Mouse (Mus musculus) left cerebral cortex, adult 2 months (tissue): ENCODE measurements around the gene Mgst3. TPM values are rescaled to one million over a fixed set of nuclear protein-coding genes. Genes with fewer than 3 reads are reported as not detected.

Experiments
- DNase-seq, 2 experiments: peaks; one replicate each; pipeline ENCODE4 v3.0.0; 2021 to 2022; ENCODE audit warnings: low spot score in 2 of 2, mixed read lengths in 1 of 2; ENCODE audit errors: extremely low spot score in 1 of 2
- H3K27ac ChIP-seq: fragments of 200-600 bp; 2 replicates; pipeline ENCODE4 v1.8.1; 2022
- H3K4me3 ChIP-seq: fragments of 200-600 bp; 2 replicates; pipeline ENCODE4 v1.8.1; 2022
- CTCF ChIP-seq: fragments of 200-600 bp; IDR thresholded peaks from 2 replicates; pipeline ENCODE4 v1.8.1; 2022; ENCODE audit warnings: antibody characterized with exemption, mild to moderate bottlenecking, moderate library complexity
- intact Hi-C: fragments of 180-260 bp; cut with DNase I; formaldehyde crosslinking; loops from one replicate; pipeline ENCODE4 v1.15.1; 2025
- total RNA-seq, 2 experiments: library from RNA; stranded (reverse); gene quantifications; 2 replicates each; pipeline ENCODE4 v1.2.3; 2021

The Mgst3 gene
- total RNA-seq, 2 experiments from 2014 or later = 93.9 to 94.5 TPM

- no peak for DNase-seq
- no peak for TF ChIP-seq CTCF
- no peak overlapping the region for H3K4me3 ChIP-seq
- intact Hi-C loops = loop anchor here (5.0 kb wide), 1 partner anchor 510 kb away; no protein-coding TSS in a partner anchor
- no peak overlapping the region for H3K27ac ChIP-seq
Observed at GRCm38 (mm10) chr1:167411991-167412715, 18.5 kb upstream of the Mgst3 start.

- DNase-seq = no peak
- Histone ChIP-seq H3K4me3 (no peak overlapping the region), H3K27ac (no peak overlapping the region)
- TF ChIP-seq CTCF = no peak
- intact Hi-C loops = no loop called here
Observed at GRCm38 (mm10) chr1:167409601-167410000, 16.0 kb upstream of the Mgst3 start.

- H3K27ac ChIP-seq = no peak overlapping the region
- intact Hi-C loops = no loop called here
- H3K4me3 ChIP-seq = no peak overlapping the region
- DNase-seq = no peak
- TF ChIP-seq CTCF = no peak
Observed at GRCm38 (mm10) chr1:167405237-167405636, 11.6 kb upstream of the Mgst3 start.

- peak overlapping the region; percentile 75 for H3K4me3 ChIP-seq
- peak overlapping the region; percentile 82 for H3K27ac ChIP-seq
- no peak for TF ChIP-seq CTCF
- intact Hi-C loops = loop anchor here (5.0 kb wide), 1 partner anchor 171 kb away; no protein-coding TSS in a partner anchor
- DNase-seq = no peak
Observed at GRCm38 (mm10) chr1:167393281-167393680, 360 bp downstream of the Mgst3 start.

- intact Hi-C loops = loop anchor here (5.0 kb wide), 1 partner anchor 170 kb away; no protein-coding TSS in a partner anchor
- peak; percentile 16 to 24 for DNase-seq
- Histone ChIP-seq H3K4me3 (peak overlapping the region; percentile 75), H3K27ac (peak overlapping the region; percentile 82)
- TF ChIP-seq CTCF = no peak
Observed at GRCm38 (mm10) chr1:167392687-167393086, 954 bp downstream of the Mgst3 start.

GRCm38 (mm10) chr1:167392031-167392640 lies 1.5 kb downstream of the Mgst3 start:
- DNase-seq = no peak
- intact Hi-C loops = loop anchor here (5.0 kb wide), 1 partner anchor 170 kb away; no protein-coding TSS in a partner anchor
- Histone ChIP-seq H3K27ac (peak overlapping the region; percentile 82), H3K4me3 (peak overlapping the region; percentile 75)
- no peak for TF ChIP-seq CTCF

GRCm38 (mm10) chr1:167391241-167391640 lies 2.4 kb downstream of the Mgst3 start:
- no peak for TF ChIP-seq CTCF
- intact Hi-C loops = loop anchor here (5.0 kb wide), 1 partner anchor 169 kb away; no protein-coding TSS in a partner anchor
- Histone ChIP-seq H3K27ac (no peak overlapping the region), H3K4me3 (no peak overlapping the region)
- DNase-seq = no peak

- TF ChIP-seq CTCF = no peak
- intact Hi-C loops = loop anchor here (5.0 kb wide), 1 partner anchor 168 kb away; no protein-coding TSS in a partner anchor
- no peak overlapping the region for H3K4me3 ChIP-seq
- no peak overlapping the region for H3K27ac ChIP-seq
- DNase-seq = no peak
Observed at GRCm38 (mm10) chr1:167390381-167390780, 3.3 kb downstream of the Mgst3 start.

- intact Hi-C loops = no loop called here
- TF ChIP-seq CTCF = no peak
- no peak for DNase-seq
- H3K4me3 ChIP-seq = no peak overlapping the region
- H3K27ac ChIP-seq = no peak overlapping the region
Observed at GRCm38 (mm10) chr1:167389584-167389983, 4.1 kb downstream of the Mgst3 start.

- intact Hi-C loops = no loop called here
- H3K4me3 ChIP-seq = no peak overlapping the region
- no peak overlapping the region for H3K27ac ChIP-seq
- no peak for TF ChIP-seq CTCF
- no peak for DNase-seq
Observed at GRCm38 (mm10) chr1:167388571-167388970, 5.1 kb downstream of the Mgst3 start.

GRCm38 (mm10) chr1:167387796-167388195 lies 5.8 kb downstream of the Mgst3 start:
- H3K4me3 ChIP-seq = no peak overlapping the region
- intact Hi-C loops = no loop called here
- H3K27ac ChIP-seq = no peak overlapping the region
- DNase-seq = no peak
- TF ChIP-seq CTCF = no peak

GRCm38 (mm10) chr1:167387310-167387709 lies 6.3 kb downstream of the Mgst3 start:
- no peak for TF ChIP-seq CTCF
- intact Hi-C loops = no loop called here
- Histone ChIP-seq H3K27ac (no peak overlapping the region), H3K4me3 (no peak overlapping the region)
- DNase-seq = no peak

- intact Hi-C loops = no loop called here
- no peak for TF ChIP-seq CTCF
- Histone ChIP-seq H3K27ac (no peak overlapping the region), H3K4me3 (no peak overlapping the region)
- no peak for DNase-seq
Observed at GRCm38 (mm10) chr1:167386466-167386865, 7.2 kb downstream of the Mgst3 start.
